Mouse (Mus musculus): ENCODE results near the gene Ugt3a2. TPM values are rescaled to one million over a fixed set of nuclear protein-coding genes. Genes with fewer than 3 reads are reported as not detected.

The Ugt3a2 gene
- total RNA-seq (2015; ENCODE audit: low replicate concordance) = not detected in 2 replicates
- total RNA-seq (2017; ENCODE audit: low replicate concordance) = not detected in 2 replicates

DNA sequence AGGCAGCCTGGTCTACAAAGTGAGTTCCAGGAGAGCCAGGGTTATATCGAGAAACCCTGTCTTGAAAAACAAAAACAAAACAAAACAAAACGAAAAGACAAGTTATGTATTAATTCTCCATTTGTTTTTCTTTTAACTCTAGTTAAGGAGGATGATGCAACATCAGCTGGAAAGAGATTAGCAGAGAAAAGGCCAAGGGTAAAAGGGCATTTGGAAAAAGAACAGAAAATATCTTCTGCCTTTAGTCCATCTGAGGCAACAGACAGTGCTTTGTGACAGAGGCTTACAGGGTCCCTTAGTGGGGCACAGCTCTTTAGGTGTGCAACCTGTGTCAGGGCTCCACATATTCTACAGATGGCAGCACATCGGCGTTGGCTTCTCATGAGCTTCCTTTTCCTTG is at the start of gene Ugt3a2:
Gene Ugt3a2, plus strand, starts transcription at position 210 of the 400 bp plus-strand sequence.
- ATAC-seq (replicated peaks; ENCODE audit: low FRiP score, poor library complexity, severe bottlenecking) = no peak

DNA sequence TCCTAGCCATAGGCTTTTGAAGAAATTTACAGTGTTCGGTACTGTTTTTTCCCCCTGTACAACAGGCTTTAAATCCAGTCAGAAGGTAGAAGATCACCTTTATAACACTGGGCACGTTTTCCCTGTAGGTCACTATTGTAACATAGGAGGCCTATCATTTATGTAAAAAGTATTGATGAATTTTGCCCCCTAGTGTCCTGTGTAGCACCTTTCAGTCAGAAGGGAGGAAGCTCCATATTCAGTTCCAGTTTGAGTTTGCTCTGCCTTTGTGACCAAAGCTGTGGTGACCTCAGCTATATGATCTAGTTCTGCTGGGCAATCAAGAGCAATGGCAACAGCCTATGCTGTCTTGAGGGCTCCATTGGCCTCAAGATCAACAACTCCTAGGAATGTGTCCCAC is 45.7 kb upstream of the Ugt3a2 start:
- ATAC-seq (replicated peaks; ENCODE audit: low FRiP score, poor library complexity, severe bottlenecking) = no peak

DNA sequence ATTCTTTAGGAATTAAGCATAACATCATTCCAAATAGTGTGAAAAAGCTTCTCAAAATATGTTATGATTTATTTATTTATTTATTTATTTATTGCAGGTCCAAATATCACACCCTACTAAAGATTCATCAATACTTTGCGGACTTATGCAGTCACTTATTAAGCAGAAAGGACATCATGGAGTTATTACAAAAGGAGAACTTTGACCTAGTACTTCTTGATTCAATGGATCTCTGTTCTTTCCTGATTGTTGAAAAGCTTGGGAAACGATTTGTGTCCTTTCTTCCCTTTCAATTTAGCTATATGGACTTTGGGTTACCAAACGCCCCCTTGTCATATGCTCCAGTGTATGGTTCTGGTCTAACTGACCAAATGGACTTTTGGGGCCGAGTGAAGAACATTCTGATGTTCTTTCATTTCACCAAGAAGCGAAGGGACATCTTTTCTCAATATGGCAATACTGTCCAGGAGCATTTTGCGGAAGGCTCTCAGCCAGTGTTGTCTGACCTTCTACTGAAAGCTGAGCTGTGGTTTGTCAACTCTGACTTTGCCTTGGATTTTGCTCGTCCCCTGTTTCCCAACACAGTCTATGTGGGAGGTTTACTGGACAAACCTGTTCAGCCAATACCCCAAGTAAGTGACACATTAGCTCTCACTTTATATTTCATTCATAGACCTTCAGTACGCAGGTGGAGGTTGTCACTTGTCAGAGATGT is 29.2 kb upstream of the Ugt3a2 start:
- no peak for ATAC-seq (replicated peaks; ENCODE audit: low FRiP score, poor library complexity, severe bottlenecking)

DNA sequence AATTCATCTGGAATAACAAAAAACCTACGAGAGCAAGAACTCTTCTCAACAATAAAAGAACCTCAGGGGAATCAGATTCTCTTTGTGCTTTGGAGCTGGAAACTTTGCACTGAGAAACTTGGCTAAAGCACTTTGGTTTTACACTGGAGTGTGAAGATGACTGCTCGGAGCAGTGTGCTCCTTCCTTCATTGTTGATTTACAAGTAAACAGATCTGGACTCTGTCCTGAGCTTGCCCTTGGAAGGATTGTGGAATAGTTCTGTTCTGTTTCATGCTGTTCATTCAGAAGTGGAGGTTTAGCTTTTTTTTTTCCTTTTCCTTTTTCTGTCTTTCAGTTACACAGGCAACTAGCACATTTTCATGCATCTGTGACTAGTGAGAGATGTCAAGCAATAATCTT is 754 bp upstream of the Ugt3a2 start:
- ATAC-seq (replicated peaks; ENCODE audit: low FRiP score, poor library complexity, severe bottlenecking) = no peak

DNA sequence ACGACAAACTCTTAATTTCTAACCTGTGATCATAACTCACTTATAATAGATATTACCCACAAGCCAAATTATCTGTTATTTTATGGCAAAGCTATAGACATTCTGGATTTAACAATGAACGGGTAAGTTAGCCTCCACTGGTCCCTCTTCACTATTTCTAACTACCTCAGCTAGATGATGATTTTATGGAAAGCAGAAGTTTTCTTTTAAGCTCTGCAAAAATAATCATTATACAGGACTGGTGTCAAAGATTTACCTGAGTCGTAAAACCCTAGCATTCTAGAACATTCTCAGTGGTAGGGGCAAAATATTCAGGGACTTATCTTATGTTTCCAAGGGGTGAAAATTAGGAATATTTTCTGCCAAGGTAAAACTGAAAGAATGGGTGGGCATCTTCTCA is 1.3 kb downstream of the Ugt3a2 start:
- no peak for ATAC-seq (replicated peaks; ENCODE audit: low FRiP score, poor library complexity, severe bottlenecking)

DNA sequence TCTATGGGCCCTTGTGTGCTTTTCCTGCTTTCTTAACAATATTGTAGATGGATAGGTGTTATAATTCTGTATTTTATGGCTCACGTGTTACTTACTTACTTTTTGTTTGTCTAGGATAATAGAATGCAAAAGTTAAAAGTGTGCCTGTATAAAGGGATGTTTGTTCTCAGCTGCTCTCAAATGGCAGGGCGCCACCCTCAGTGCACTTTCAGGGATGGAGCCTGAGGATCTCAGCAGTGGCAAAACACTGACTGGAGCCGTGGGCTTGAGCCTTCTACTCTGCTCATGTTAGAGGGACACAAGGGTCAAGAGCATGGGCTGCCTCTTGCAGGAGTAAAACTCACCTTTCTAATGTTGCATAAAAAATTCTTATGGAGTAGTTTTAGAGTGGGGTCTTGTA is 1.7 kb downstream of the Ugt3a2 start:
- ATAC-seq (replicated peaks; ENCODE audit: low FRiP score, poor library complexity, severe bottlenecking) = no peak

DNA sequence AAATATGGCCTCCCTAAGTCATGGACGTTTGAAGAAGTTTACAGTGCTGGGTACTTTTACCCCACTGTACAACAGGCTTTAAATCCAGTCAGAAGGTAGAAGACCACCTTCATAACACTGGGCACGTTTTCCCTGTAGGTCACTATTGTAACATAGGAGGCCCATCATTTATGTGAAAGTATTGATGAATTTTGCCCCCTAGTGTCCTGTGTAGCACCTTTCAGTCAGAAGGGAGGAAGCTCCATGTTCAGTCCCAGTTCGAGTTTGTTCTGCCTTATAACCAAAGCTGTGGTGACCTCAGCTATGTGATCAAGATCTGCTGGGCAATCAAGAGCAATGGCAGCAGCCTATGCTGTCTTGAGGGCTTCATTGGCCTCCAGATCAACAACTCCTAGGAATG is 13.4 kb downstream of the Ugt3a2 start:
- ATAC-seq (replicated peaks; ENCODE audit: low FRiP score, poor library complexity, severe bottlenecking) = no peak

DNA sequence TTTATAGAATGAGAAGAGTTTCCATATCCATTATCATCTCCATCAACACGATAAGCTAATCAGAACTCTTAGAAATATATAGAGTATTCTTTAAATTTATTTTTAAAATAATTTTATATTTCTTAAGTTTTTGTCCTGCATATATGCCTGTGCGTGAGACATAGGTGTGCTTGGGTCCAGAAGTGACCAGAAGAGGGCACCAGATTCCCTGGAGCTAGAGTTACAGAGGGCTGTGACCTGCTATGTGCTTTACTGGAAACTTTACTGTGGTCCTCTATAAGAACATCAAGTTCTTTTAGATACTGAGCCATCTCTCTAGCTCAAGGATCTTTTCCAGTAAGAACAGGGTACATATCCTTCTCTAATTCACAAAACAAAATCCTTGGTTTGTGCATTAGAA is 27.5 kb downstream of the Ugt3a2 start:
- no peak for ATAC-seq (replicated peaks; ENCODE audit: low FRiP score, poor library complexity, severe bottlenecking)

DNA sequence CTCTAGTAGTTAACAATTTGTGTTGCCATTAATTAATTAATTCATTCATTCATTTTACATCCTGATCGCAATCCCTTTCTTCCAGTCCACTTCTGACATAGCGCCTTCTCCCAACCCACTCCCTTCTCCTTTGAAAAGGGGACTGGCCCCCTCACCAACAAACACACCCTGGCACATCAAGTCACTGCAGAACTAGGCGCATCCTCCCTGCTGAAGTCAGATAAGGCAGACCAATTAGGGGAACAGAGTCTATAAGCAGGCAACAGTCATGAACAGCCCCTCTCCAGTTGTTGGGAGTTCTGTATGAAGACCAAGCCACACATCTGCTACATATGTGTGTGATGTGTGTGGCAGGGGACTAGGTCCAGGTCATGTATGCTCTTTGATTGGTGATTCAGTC is 33.4 kb downstream of the Ugt3a2 start:
- ATAC-seq (replicated peaks; ENCODE audit: low FRiP score, poor library complexity, severe bottlenecking) = no peak

DNA sequence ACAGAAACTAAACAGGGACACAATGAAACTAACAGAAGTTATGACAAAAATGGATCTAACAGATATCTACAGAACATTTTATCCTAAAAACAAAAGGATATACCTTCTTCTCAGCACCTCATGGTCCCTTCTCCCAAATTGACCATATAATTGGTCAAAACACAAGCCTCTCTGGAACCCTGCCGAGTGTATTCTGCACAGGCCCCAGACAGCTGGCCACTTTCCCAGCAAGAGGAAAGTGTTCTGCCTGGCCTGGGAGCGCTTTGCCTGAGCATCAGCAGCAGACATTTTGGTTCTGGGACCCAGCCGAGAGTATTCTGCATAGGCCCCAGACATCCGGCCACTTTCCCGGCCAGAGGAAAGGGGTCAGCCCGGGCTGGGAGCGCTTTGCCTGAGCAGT is 40.9 kb downstream of the Ugt3a2 start:
- no peak for ATAC-seq (replicated peaks; ENCODE audit: low FRiP score, poor library complexity, severe bottlenecking)

DNA sequence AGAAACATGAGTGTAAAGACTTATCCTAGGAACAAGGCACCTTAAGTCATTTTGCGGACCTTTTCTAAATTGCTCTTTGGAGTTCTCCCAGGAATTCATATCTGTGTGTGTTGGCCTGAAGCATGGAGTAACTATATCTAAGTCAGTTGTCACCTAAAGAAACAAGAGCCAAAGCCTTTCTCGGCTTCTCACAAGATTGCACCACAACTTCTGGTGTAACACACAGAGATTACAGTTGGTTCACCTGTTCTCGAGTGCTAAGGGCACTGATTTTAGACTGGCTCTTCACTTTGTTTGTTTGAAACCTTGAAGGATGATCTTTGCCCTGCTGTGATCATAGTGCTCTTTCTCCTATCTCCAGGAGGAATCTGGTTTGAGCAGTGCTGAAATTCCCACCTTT is 74.1 kb downstream of the Ugt3a2 start:
- ATAC-seq (replicated peaks; ENCODE audit: low FRiP score, poor library complexity, severe bottlenecking) = no peak

Other genes with a start within 250 kb of the Ugt3a2 start
- 9.4 and 14.6 TPM in 2 replicates for gene Lmbrd2, start 195.0 kb upstream of the Ugt3a2 start, total RNA-seq (2015; ENCODE audit: low replicate concordance)
- gene Lmbrd2, start 195.0 kb upstream of the Ugt3a2 start, total RNA-seq (2017; ENCODE audit: low replicate concordance) = 3.2 and 3.6 TPM in 2 replicates
- 10.2 and 12.5 TPM in 2 replicates for gene Skp2, start 180.1 kb upstream of the Ugt3a2 start, total RNA-seq (2015; ENCODE audit: low replicate concordance)
- gene Skp2, start 180.1 kb upstream of the Ugt3a2 start, total RNA-seq (2017; ENCODE audit: low replicate concordance) = 9.6 and 12.3 TPM in 2 replicates
- not detected in 2 replicates for gene Ugt3a1, start 58.7 kb upstream of the Ugt3a2 start, total RNA-seq (2015; ENCODE audit: low replicate concordance)
- not detected in 2 replicates for gene Ugt3a1, start 58.7 kb upstream of the Ugt3a2 start, total RNA-seq (2017; ENCODE audit: low replicate concordance)
- gene Capsl, start 100.5 kb downstream of the Ugt3a2 start, total RNA-seq (2015; ENCODE audit: low replicate concordance) = not detected in 2 replicates
- not detected in 2 replicates for gene Capsl, start 100.5 kb downstream of the Ugt3a2 start, total RNA-seq (2017; ENCODE audit: low replicate concordance)
- 1.9 and 2.1 TPM in 2 replicates for gene Il7r, start 194.6 kb downstream of the Ugt3a2 start, total RNA-seq (2015; ENCODE audit: low replicate concordance)
- 1.3 and 2.3 TPM in 2 replicates for gene Il7r, start 194.6 kb downstream of the Ugt3a2 start, total RNA-seq (2017; ENCODE audit: low replicate concordance)

Data from erythroblast, adult 5-6 weeks (primary cell).